Mouse (Mus musculus): ENCODE measurements around the gene Galntl5. TPM values are rescaled to one million over a fixed set of nuclear protein-coding genes. Genes with fewer than 3 reads are reported as not detected.

Gene Galntl5
- polyA plus RNA-seq (2012; rRNA removed): not detected in 2 replicates

GRCm38 (mm10) chr5:25181004-25181531 is at the start of gene Galntl5:
Gene Galntl5, plus strand, starts transcription at chr5:25181460.

GRCm38 (mm10) chr5:25221604-25222003 is 40.3 kb downstream of the Galntl5 start, which contains the start of gene Galnt11:
Gene Galnt11, plus strand, starts transcription at chr5:25221904.

GRCm38 (mm10) chr5:25222752-25223702 is 41.8 kb downstream of the Galntl5 start, which contains the start of gene E130116L18Rik:
Gene E130116L18Rik, minus strand, starts transcription at chr5:25223153.

Other genes with a start within 250 kb of the Galntl5 start
- gene Prkag2, start 80.8 kb upstream of the Galntl5 start, polyA plus RNA-seq (2012; rRNA removed): 19.9 and 20.2 TPM in 2 replicates
- 9.4 and 13.3 TPM in 2 replicates for gene Galnt11, start 40.4 kb downstream of the Galntl5 start, polyA plus RNA-seq (2012; rRNA removed)
- gene E130116L18Rik, start 41.7 kb downstream of the Galntl5 start, polyA plus RNA-seq (2012; rRNA removed): not detected in 2 replicates